Mouse (Mus musculus): ENCODE data around the gene Glt8d2.
A peak's percentile ranks its signal among the peaks of the same experiment; 100 is the strongest.

The Glt8d2 gene

GRCm38 (mm10) chr10:82690494-82690893, at the start of gene Glt8d2:
Gene Glt8d2, minus strand, starts transcription at chr10:82690650.
- DNase-seq = no peak

GRCm38 (mm10) chr10:82699296-82699941, 9.0 kb upstream of the Glt8d2 start:
- no peak for DNase-seq

- peak; percentile 95 for DNase-seq
Observed at GRCm38 (mm10) chr10:82698712-82699261, 8.3 kb upstream of the Glt8d2 start.

GRCm38 (mm10) chr10:82697305-82697898, 7.0 kb upstream of the Glt8d2 start:
- no peak for DNase-seq

- DNase-seq = no peak
Observed at GRCm38 (mm10) chr10:82696453-82697079, 6.1 kb upstream of the Glt8d2 start.

- no peak for DNase-seq
Observed at GRCm38 (mm10) chr10:82695956-82696355, 5.5 kb upstream of the Glt8d2 start, which contains the start of gene Hcfc2. Gene Hcfc2, plus strand, starts transcription at chr10:82696160.

GRCm38 (mm10) chr10:82689681-82690211, 704 bp downstream of the Glt8d2 start:
- no peak for DNase-seq

GRCm38 (mm10) chr10:82685440-82685839, 5.0 kb downstream of the Glt8d2 start:
- no peak for DNase-seq

- DNase-seq = no peak
Observed at GRCm38 (mm10) chr10:82681639-82682038, 8.8 kb downstream of the Glt8d2 start.

GRCm38 (mm10) chr10:82680769-82681168, 9.7 kb downstream of the Glt8d2 start:
- DNase-seq = no peak

GRCm38 (mm10) chr10:82676949-82677348, 13.5 kb downstream of the Glt8d2 start:
- no peak for DNase-seq

- no peak for DNase-seq
Observed at GRCm38 (mm10) chr10:82670205-82670604, 20.2 kb downstream of the Glt8d2 start.

- peak; percentile 94 for DNase-seq
Observed at GRCm38 (mm10) chr10:82666436-82667234, 23.8 kb downstream of the Glt8d2 start.

GRCm38 (mm10) chr10:82665951-82666350, 24.5 kb downstream of the Glt8d2 start:
- no peak for DNase-seq

GRCm38 (mm10) chr10:82663289-82663688, 27.2 kb downstream of the Glt8d2 start:
- no peak for DNase-seq

- DNase-seq = peak; percentile 62
Observed at GRCm38 (mm10) chr10:82662267-82662990, 28.0 kb downstream of the Glt8d2 start.

GRCm38 (mm10) chr10:82661820-82662219, 28.6 kb downstream of the Glt8d2 start:
- DNase-seq = no peak

GRCm38 (mm10) chr10:82654581-82654980, 35.9 kb downstream of the Glt8d2 start:
- no peak for DNase-seq

- DNase-seq = no peak
Observed at GRCm38 (mm10) chr10:82652625-82653024, 37.8 kb downstream of the Glt8d2 start.

GRCm38 (mm10) chr10:82651221-82651620, 39.2 kb downstream of the Glt8d2 start:
- DNase-seq = no peak

- no peak for DNase-seq
Observed at GRCm38 (mm10) chr10:82647205-82647811, 43.1 kb downstream of the Glt8d2 start.

GRCm38 (mm10) chr10:82646083-82646482, 44.4 kb downstream of the Glt8d2 start:
- no peak for DNase-seq

Data from thymus, postnatal 4 days (tissue).